Mouse (Mus musculus): Measurements from ENCODE around the gene Polr2l.

DNA sequence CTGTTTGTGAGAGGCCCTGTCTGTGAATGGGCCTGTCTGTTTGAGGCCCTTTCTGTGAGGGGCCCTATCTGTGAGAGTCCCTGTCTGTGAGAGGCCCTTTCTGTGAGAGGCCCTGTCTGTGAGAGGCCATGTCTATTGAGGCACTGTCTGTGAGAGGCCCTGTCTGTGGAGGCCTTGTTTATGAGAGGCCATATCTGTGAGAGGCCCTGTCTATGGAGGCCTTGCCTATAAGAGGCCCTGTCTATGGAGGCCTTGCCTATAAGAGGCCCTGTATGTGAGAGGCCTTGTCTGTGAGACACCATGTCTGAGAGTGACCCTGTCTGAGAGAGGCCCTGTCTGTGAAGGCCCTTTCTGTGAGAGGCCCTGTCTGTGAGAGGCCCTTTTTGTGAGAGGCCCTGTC is 33.2 kb upstream of the Polr2l start:
- TF ChIP-seq CTCF (IDR thresholded peaks at IDR 0.05; ENCODE audit: control insufficient read depth, insufficient read depth, insufficient replicate concordance, low read depth, low read length) = no peak
- TF ChIP-seq POLR2A (IDR thresholded peaks at IDR 0.05; ENCODE audit: control insufficient read depth, low read depth, low read length) = no peak
